Mouse (Mus musculus) embryonic facial prominence, embryonic 13.5 days (tissue): ENCODE measurements around the gene Mef2b. TPM values are rescaled to one million over a fixed set of nuclear protein-coding genes. Genes with fewer than 3 reads are reported as not detected.
A peak's percentile ranks its signal among the peaks of the same experiment; 100 is the strongest.

Source experiments
- ATAC-seq: fragments of 200-750 bp; cut with Nextera tagmentation; 2 replicates; pipeline ENCODE4 v1.8.0; 2017; ENCODE audit warnings: low read depth; ENCODE audit not compliant: insufficient number of reproducible peaks, insufficient read depth, low FRiP score, low TSS enrichment
- H3K27ac ChIP-seq: fragments of 300-500 bp; sonication (generic); 2 replicates; pipeline ENCODE4 v1.5.1; 2015; ENCODE audit warnings: moderate library complexity, mild to moderate bottlenecking, inconsistent platforms
- H3K27me3 ChIP-seq: fragments of 300-500 bp; sonication (generic); 2 replicates; pipeline ENCODE4 v1.6.1; 2015; ENCODE audit warnings: mild to moderate bottlenecking, inconsistent platforms
- H3K36me3 ChIP-seq: fragments of 300-500 bp; sonication (generic); 2 replicates; pipeline ENCODE4 v1.6.1; 2015; ENCODE audit warnings: mild to moderate bottlenecking, inconsistent platforms
- H3K4me1 ChIP-seq: fragments of 300-500 bp; sonication (generic); 2 replicates; pipeline ENCODE4 v1.6.1; 2015; ENCODE audit warnings: inconsistent platforms
- H3K4me2 ChIP-seq: fragments of 300-500 bp; sonication (generic); 2 replicates; pipeline ENCODE4 v1.6.1; 2015; ENCODE audit warnings: moderate library complexity, mild to moderate bottlenecking, inconsistent platforms
- H3K4me3 ChIP-seq: fragments of 300-500 bp; sonication (generic); 2 replicates; pipeline ENCODE4 v1.5.1; 2015; ENCODE audit warnings: mild to moderate bottlenecking, inconsistent platforms
- H3K9ac ChIP-seq: fragments of 300-500 bp; sonication (generic); 2 replicates; pipeline ENCODE4 v1.6.1; 2015; ENCODE audit warnings: mild to moderate bottlenecking, inconsistent platforms
- H3K9me3 ChIP-seq: fragments of 300-500 bp; sonication (generic); 2 replicates; pipeline ENCODE4 v1.6.1; 2016; ENCODE audit warnings: inconsistent platforms
- WGBS: fragments of 180-500 bp; shearing (Covaris S2); methylation state at CpG from one replicate; pipeline ENCODE4 v1.1.7; 2015; ENCODE audit warnings: mixed read lengths; 5-methylcytosine and 5-hydroxymethylcytosine counted together
- polyA plus RNA-seq: library from polyadenylated mRNA; unstranded; fragments of >200 nt; fragmentation: Nextera tagmentation; extraction: Ambion mirVana; gene quantifications from 2 replicates; pipeline ENCODE4 v1.2.1, GENCODE M21; 2015

Mef2b gene
- polyA plus RNA-seq, 1 experiment from 2014 or later = 2.0 TPM

- H3K9ac ChIP-seq = peak overlapping the region; percentile 36; the same call in 1 of the 2 replicates
- H3K36me3 ChIP-seq = peaks cover 62% of the 10 kb centered on the region
- ATAC-seq = no peak
- no peak overlapping the region for H3K4me3 ChIP-seq
- H3K4me1 ChIP-seq = no peaks in the 10 kb centered on the region
- H3K9me3 ChIP-seq = no peaks in the 10 kb centered on the region
- no peak overlapping the region for H3K4me2 ChIP-seq
- 55% methylated on average over 2 of the region's 2 CpGs for WGBS
- H3K27me3 ChIP-seq = no peaks in the 10 kb centered on the region
- H3K27ac ChIP-seq = no peak overlapping the region
Measured at GRCm38 (mm10) chr8:70181903-70182252, 42.4 kb downstream of the Mef2b start.

DNA sequence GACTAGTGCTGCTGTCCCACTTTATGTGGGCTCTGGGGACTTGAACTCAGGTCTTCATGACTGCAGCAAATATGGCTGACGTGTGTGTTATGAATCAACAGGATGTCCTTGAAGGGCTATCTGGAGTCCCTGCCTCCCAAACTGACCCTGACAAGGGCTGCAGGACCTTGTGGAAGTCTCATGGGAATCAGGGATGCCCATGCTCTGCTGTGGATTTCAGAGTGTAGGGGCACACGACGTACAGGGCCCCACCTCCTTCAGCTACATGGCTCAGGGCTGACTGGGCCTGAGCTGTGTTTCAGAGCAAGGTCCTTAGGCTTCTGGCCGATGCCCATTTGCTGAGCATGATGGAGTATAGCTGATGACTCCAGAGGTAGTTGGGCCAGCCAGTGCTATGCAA lies 43.7 kb downstream of the Mef2b start:
- Histone ChIP-seq H3K27me3 (no peaks in the 10 kb centered on the region), H3K9ac (no peak overlapping the region), H3K4me1 (no peaks in the 10 kb centered on the region), H3K4me3 (no peak overlapping the region), H3K27ac (no peak overlapping the region), H3K36me3 (peaks cover 63% of the 10 kb centered on the region), H3K9me3 (no peaks in the 10 kb centered on the region), H3K4me2 (no peak overlapping the region)
- no peak for ATAC-seq
- WGBS = 85% methylated on average over 4 of the region's 4 CpGs

DNA sequence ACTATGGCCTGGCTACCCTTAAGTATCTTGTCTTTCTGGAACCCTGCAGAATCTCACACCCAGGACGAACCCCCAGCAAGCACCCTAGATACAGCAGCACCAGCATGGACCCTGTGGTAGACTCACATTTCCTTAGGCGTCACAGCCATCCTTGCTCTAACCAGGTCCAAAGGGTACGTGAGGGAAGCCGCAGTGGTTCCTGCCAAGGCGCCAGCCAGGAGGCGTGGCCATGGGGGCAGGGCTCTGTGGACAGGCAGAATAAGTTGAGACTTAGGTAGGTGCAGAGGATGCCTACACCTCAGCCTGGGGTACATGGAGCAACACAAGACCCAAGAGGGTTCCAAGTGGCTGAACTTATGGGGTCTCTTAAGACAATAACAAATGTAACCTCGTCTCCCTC lies 49.2 kb downstream of the Mef2b start:
- Histone ChIP-seq H3K36me3 (peaks cover 33% of the 10 kb centered on the region), H3K27me3 (no peaks in the 10 kb centered on the region), H3K4me3 (no peak overlapping the region), H3K9me3 (no peaks in the 10 kb centered on the region), H3K4me2 (no peak overlapping the region), H3K4me1 (no peaks in the 10 kb centered on the region), H3K9ac (no peak overlapping the region), H3K27ac (no peak overlapping the region)
- no peak for ATAC-seq
- WGBS = 73% methylated on average over 7 of the region's 7 CpGs

DNA sequence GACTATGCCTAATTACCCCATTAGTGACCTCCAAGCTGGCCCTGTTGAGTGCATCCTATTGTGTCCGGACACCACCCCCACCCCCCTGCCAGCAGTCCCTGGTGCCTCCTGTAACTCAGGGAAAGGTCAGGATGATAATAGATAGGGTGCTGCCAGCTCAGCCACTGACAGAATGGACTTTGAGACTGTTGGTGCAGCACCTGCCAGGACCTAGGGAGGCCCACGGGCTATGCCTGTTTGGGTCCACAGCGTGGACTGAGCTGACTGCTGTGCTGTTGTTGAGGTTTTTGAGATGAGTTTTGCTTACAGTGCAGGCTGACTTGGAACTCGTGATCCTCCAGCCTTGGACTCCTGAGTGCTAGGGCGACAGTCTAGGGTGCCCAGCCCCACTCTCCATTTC lies 53.7 kb downstream of the Mef2b start:
- Histone ChIP-seq H3K4me3 (no peak overlapping the region), H3K4me2 (no peak overlapping the region), H3K27me3 (no peaks in the 10 kb centered on the region), H3K4me1 (no peaks in the 10 kb centered on the region), H3K9ac (no peak overlapping the region), H3K27ac (no peak overlapping the region), H3K36me3 (peaks cover 16% of the 10 kb centered on the region), H3K9me3 (no peaks in the 10 kb centered on the region)
- no peak for ATAC-seq
- 64% methylated on average over 5 of the region's 5 CpGs for WGBS

- no peaks in the 10 kb centered on the region for H3K4me1 ChIP-seq
- H3K36me3 ChIP-seq = peaks cover 12% of the 10 kb centered on the region
- H3K4me3 ChIP-seq = no peak overlapping the region
- no peak overlapping the region for H3K9ac ChIP-seq
- no peaks in the 10 kb centered on the region for H3K27me3 ChIP-seq
- 85% methylated on average over 3 of the region's 3 CpGs for WGBS
- H3K4me2 ChIP-seq = no peak overlapping the region
- H3K9me3 ChIP-seq = no peaks in the 10 kb centered on the region
- no peak overlapping the region for H3K27ac ChIP-seq
- no peak for ATAC-seq
Measured at GRCm38 (mm10) chr8:70194191-70194590, 54.7 kb downstream of the Mef2b start.

DNA sequence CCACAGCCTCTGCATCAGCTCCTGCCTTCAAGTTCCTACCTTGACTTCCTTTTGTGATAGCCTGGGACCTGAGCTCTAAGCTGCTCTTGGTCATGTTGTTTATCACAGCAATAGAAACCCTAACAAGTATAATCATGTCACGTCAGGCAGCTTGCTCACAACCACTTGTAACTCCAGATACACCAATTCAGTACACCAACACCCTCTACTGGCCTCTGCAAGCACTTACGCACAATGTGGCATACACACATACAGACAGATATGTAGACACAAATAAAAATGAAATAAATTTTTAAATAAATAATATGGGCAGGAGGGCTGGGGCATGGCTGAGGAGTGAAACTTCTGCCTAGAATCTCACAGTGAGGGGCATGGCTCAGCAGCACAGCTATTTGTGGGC lies 56.3 kb downstream of the Mef2b start:
- Histone ChIP-seq H3K9ac (no peak overlapping the region), H3K4me3 (no peak overlapping the region), H3K36me3 (peaks cover 6% of the 10 kb centered on the region), H3K9me3 (no peaks in the 10 kb centered on the region), H3K4me2 (no peak overlapping the region), H3K27ac (no peak overlapping the region), H3K4me1 (no peaks in the 10 kb centered on the region), H3K27me3 (no peaks in the 10 kb centered on the region)
- ATAC-seq = no peak
- 63% methylated on average over 2 of the region's 2 CpGs for WGBS

DNA sequence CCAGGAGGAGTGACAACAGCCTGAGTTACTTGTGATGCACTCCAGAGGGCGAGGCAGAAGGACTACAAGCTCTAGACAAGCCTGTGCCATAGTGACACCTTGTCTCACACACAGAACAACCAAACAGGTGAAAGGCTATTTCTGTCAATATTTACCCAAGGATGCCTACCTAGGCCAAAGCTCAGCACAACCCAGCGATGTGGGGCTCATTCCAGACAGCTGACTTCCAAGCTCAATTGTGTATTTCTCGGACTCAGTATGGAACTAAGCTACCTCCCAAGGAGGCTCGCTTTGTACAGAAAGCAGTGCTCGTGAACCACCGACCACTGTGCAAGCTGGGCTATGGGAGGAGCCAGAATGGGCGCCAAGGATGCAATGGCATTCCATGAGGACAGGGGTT lies 58.1 kb downstream of the Mef2b start:
- no peak for ATAC-seq
- H3K9ac ChIP-seq = 0 out of 2 replicates have a peak overlapping the region, but pooled peaks have one; percentile 41
- no peak overlapping the region for H3K4me3 ChIP-seq
- H3K4me1 ChIP-seq = no peaks in the 10 kb centered on the region
- no peak overlapping the region for H3K27ac ChIP-seq
- no peaks in the 10 kb centered on the region for H3K27me3 ChIP-seq
- H3K4me2 ChIP-seq = no peak overlapping the region
- peaks cover 2% of the 10 kb centered on the region; the same call in 1 of the 2 replicates for H3K36me3 ChIP-seq
- no peaks in the 10 kb centered on the region for H3K9me3 ChIP-seq
- 51% methylated on average over 7 of the region's 7 CpGs for WGBS

- H3K4me3 ChIP-seq = no peak overlapping the region
- no peaks in the 10 kb centered on the region for H3K27me3 ChIP-seq
- H3K4me1 ChIP-seq = no peaks in the 10 kb centered on the region
- WGBS = 79% methylated on average over 5 of the region's 5 CpGs
- H3K9ac ChIP-seq = no peak overlapping the region
- H3K4me2 ChIP-seq = no peak overlapping the region
- no peak overlapping the region for H3K27ac ChIP-seq
- no peak for ATAC-seq
- no peaks in the 10 kb centered on the region for H3K36me3 ChIP-seq
- no peaks in the 10 kb centered on the region for H3K9me3 ChIP-seq
Measured at GRCm38 (mm10) chr8:70200098-70200681, 60.7 kb downstream of the Mef2b start.

DNA sequence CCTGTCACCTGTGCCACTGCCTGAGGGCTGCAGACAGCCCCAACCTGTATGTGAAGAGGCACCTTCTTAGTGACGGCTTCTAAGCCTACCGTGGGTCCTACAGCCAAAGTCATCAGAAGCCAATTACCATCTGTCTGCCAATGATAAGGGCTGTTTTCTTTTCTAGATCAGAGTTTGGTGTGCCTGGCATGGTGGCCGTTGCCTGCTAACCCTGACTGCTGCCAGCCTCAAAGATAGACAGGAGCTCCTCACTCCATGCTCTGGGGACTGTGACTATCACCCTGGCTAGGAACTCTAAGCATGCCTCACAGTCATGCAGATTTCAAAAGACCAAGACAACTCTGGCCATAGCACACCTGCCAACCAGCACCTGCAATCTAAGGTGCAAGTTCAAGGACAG lies 61.9 kb downstream of the Mef2b start:
- no peaks in the 10 kb centered on the region for H3K4me1 ChIP-seq
- H3K4me3 ChIP-seq = no peak overlapping the region
- no peak overlapping the region for H3K9ac ChIP-seq
- no peak for ATAC-seq
- H3K27me3 ChIP-seq = no peaks in the 10 kb centered on the region
- no peak overlapping the region for H3K27ac ChIP-seq
- no peaks in the 10 kb centered on the region for H3K9me3 ChIP-seq
- 84% methylated on average over 3 of the region's 3 CpGs for WGBS
- H3K36me3 ChIP-seq = no peaks in the 10 kb centered on the region
- H3K4me2 ChIP-seq = no peak overlapping the region

DNA sequence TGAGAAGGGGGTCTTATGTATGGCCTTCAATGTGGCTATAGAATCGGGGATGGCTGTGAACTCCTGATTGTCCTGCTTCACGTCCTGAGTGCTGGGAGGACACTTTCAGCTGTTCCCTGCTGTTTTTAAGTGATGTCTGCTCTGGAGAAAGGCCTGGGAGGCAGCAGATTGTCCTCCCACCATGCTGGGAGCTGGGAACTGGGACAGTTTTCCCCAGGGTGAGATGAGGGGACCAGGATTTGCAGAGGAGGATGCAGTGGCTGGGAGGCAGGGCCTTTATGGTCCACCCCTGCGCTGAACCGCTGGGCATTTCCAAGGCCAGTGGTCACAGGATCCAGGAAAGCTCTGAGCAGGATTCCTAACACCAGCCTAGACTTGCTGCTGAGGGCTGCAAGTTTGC lies 63.6 kb downstream of the Mef2b start:
- no peaks in the 10 kb centered on the region for H3K4me1 ChIP-seq

DNA sequence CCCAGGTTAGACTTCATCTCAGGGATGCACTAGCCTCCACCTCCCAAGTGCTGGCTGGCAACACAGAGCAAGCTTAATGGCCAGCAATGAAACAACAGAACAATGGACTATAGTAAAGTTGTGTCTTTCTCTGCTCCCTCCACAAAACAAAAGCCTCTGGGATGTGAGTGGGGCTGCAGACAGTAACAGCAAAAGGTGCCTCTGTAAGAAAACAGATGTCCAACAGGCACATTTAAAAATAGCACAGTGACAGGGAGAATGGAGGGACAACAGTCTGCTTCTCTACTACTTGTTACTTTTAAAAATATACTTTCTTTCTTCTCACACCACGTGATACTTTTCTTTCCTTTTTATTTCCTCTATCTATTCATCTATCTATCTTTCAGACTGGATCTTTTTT lies 65.2 kb downstream of the Mef2b start:
- Histone ChIP-seq H3K4me2 (no peak overlapping the region), H3K4me3 (no peak overlapping the region), H3K4me1 (no peaks in the 10 kb centered on the region), H3K9me3 (no peaks in the 10 kb centered on the region), H3K9ac (no peak overlapping the region), H3K27me3 (no peaks in the 10 kb centered on the region), H3K27ac (no peak overlapping the region), H3K36me3 (no peaks in the 10 kb centered on the region)
- no peak for ATAC-seq
- WGBS = 60% methylated on average over 1 of the region's 1 CpGs

More for the DNA sequence above, 63.6 kb downstream of the Mef2b start:
- no peaks in the 10 kb centered on the region for H3K9me3 ChIP-seq
- no peak overlapping the region for H3K27ac ChIP-seq
- no peak for ATAC-seq
- H3K27me3 ChIP-seq = no peaks in the 10 kb centered on the region
- H3K4me2 ChIP-seq = no peak overlapping the region
- H3K9ac ChIP-seq = no peak overlapping the region
- WGBS = 75% methylated on average over 4 of the region's 4 CpGs
- H3K36me3 ChIP-seq = no peaks in the 10 kb centered on the region
- H3K4me3 ChIP-seq = no peak overlapping the region

DNA sequence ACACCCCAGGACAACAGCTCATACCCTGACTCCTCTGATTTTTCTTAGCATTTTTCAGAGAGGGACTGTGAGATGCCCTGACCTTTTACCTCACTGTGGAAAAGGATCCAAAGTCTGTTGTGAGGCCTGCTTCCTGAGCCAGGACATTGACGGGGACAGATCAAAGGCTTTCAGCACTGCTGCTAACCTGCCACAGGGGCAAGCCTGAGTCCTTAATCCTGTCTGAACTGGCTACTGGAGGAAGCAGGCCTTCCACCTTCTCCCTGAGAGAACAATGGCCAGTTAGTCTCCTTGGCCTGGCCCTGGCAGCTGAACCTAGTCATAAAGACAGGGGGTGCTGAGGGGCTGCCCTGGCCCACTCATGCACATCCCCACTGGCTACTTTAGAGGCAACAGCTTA lies 68.6 kb downstream of the Mef2b start:
- Histone ChIP-seq H3K4me3 (no peak overlapping the region), H3K9me3 (no peaks in the 10 kb centered on the region), H3K9ac (no peak overlapping the region), H3K4me2 (no peak overlapping the region), H3K27ac (no peak overlapping the region), H3K4me1 (peaks cover 20% of the 10 kb centered on the region), H3K36me3 (no peaks in the 10 kb centered on the region), H3K27me3 (0 out of 2 replicates have a peak, but pooled peaks cover 9% of the 10 kb centered on the region)
- WGBS = 12% methylated on average over 1 of the region's 1 CpGs
- ATAC-seq = no peak
